Mouse (Mus musculus) heart, postnatal 0 days (tissue): Measurements from ENCODE around the gene Pnpla1. TPM values are rescaled to one million over a fixed set of nuclear protein-coding genes. Genes with fewer than 3 reads are reported as not detected.

Experiments used
- ATAC-seq: fragments of 200-750 bp; cut with Nextera tagmentation; 2 replicates; pipeline ENCODE4 v1.8.0; 2017; ENCODE audit warnings: low read depth, moderate number of reproducible peaks, moderate library complexity; ENCODE audit not compliant: insufficient read depth
- DNase-seq: peaks from one replicate; pipeline ENCODE4 v3.0.0-alpha.2; 2016; ENCODE audit warnings: low spot score
- H3K27ac ChIP-seq: fragments of 300-500 bp; sonication (generic); 2 replicates; pipeline ENCODE4 v1.5.1; 2014; ENCODE audit warnings: low read depth, mild to moderate bottlenecking
- H3K27me3 ChIP-seq: fragments of 300-500 bp; sonication (generic); 2 replicates; pipeline ENCODE4 v1.6.1; 2014; ENCODE audit warnings: low read length, mixed read lengths; ENCODE audit not compliant: control insufficient read depth, insufficient read depth
- H3K36me3 ChIP-seq: fragments of 300-500 bp; sonication (generic); replicated peaks from 2 replicates; pipeline ENCODE4 v1.6.1; 2014; ENCODE audit warnings: low read length, mixed read lengths; ENCODE audit not compliant: control insufficient read depth, insufficient read depth
- H3K4me1 ChIP-seq: fragments of 300-500 bp; sonication (generic); 2 replicates; pipeline ENCODE4 v1.6.1; 2014; ENCODE audit warnings: antibody characterized with exemption; ENCODE audit not compliant: control insufficient read depth, insufficient read depth
- H3K4me2 ChIP-seq: fragments of 300-500 bp; sonication (generic); 2 replicates; pipeline ENCODE4 v1.6.1; 2014; ENCODE audit warnings: low read depth, mild to moderate bottlenecking, low read length, moderate library complexity
- H3K4me3 ChIP-seq: fragments of 300-500 bp; sonication (generic); 2 replicates; pipeline ENCODE4 v1.5.1; 2014; ENCODE audit warnings: low read depth, low read length
- H3K9ac ChIP-seq: fragments of 300-500 bp; sonication (generic); replicated peaks from 2 replicates; pipeline ENCODE4 v1.6.1; 2014; ENCODE audit warnings: low read depth, low read length, mixed read lengths
- H3K9me3 ChIP-seq: fragments of 300-500 bp; sonication (generic); replicated peaks from 2 replicates; pipeline ENCODE4 v1.6.1; 2016; ENCODE audit warnings: low read length; ENCODE audit not compliant: control insufficient read depth
- CTCF ChIP-seq: IDR thresholded peaks from 2 replicates; pipeline ENCODE4 v1.5.1; 2016; ENCODE audit warnings: antibody characterized with exemption, control low read depth, low read depth
- EP300 ChIP-seq: IDR thresholded peaks from 2 replicates; pipeline ENCODE4 v1.6.1; 2016; ENCODE audit warnings: antibody characterized with exemption, low read depth
- WGBS: fragments of 180-500 bp; shearing (Covaris S2); extraction: QIAGEN DNeasy Blood & Tissue Kit; methylation state at CpG from one replicate; pipeline ENCODE4 v1.1.7; 2014; 5-methylcytosine and 5-hydroxymethylcytosine counted together
- polyA plus RNA-seq: library from polyadenylated mRNA; unstranded; fragments of >200 nt; fragmentation: Nextera tagmentation; extraction: Ambion mirVana; gene quantifications from 2 replicates; pipeline ENCODE4 v1.2.1, GENCODE M21; 2015
- total RNA-seq: library from RNA; depleted of rRNA; stranded (reverse); fragments of >200 nt; gene quantifications from 2 replicates; pipeline ENCODE4 v1.2.3, GENCODE M21; 2014; ENCODE audit warnings: low replicate concordance

The Pnpla1 gene
- total and polyA plus RNA-seq, 2 experiments from 2014 or later: 0.04 TPM; not detected in 1

GRCm38 (mm10) chr17:28885231-28885630, 27.0 kb downstream of the Pnpla1 start:
- WGBS: 72% methylated on average over 8 of the region's 8 CpGs
- ATAC-seq: no peak
- H3K27me3 ChIP-seq: peaks cover 13% of the 10 kb centered on the region
- H3K4me3 ChIP-seq: no peak overlapping the region
- no peak overlapping the region for H3K4me2 ChIP-seq
- no peak for TF ChIP-seq EP300
- no peak for TF ChIP-seq CTCF
- H3K4me1 ChIP-seq: no peaks in the 10 kb centered on the region
- H3K9ac ChIP-seq: no peak overlapping the region
- H3K27ac ChIP-seq: no peak overlapping the region
- DNase-seq: no peak
- H3K9me3 ChIP-seq: no peaks in the 10 kb centered on the region
- H3K36me3 ChIP-seq: no peaks in the 10 kb centered on the region

GRCm38 (mm10) chr17:28886266-28886665, 28.1 kb downstream of the Pnpla1 start:
- 80% methylated on average over 8 of the region's 8 CpGs for WGBS
- Histone ChIP-seq H3K9ac (no peak overlapping the region), H3K4me1 (no peaks in the 10 kb centered on the region), H3K27ac (no peak overlapping the region), H3K4me2 (no peak overlapping the region), H3K9me3 (no peaks in the 10 kb centered on the region), H3K36me3 (no peaks in the 10 kb centered on the region), H3K4me3 (no peak overlapping the region), H3K27me3 (0 out of 2 replicates have a peak, but pooled peaks cover 2% of the 10 kb centered on the region)
- ATAC-seq: no peak
- TF ChIP-seq CTCF (no peak), EP300 (no peak)
- no peak for DNase-seq

- ATAC-seq (no peak), DNase-seq (no peak)
- Histone ChIP-seq H3K36me3 (no peaks in the 10 kb centered on the region), H3K27me3 (no peaks in the 10 kb centered on the region), H3K4me3 (no peak overlapping the region), H3K4me1 (no peaks in the 10 kb centered on the region), H3K9me3 (no peaks in the 10 kb centered on the region), H3K9ac (no peak overlapping the region), H3K27ac (no peak overlapping the region), H3K4me2 (no peak overlapping the region)
- 73% methylated on average over 11 of the region's 11 CpGs for WGBS
- TF ChIP-seq EP300 (no peak), CTCF (no peak)
Observed at GRCm38 (mm10) chr17:28894050-28894767, 36.0 kb downstream of the Pnpla1 start.

- no peak for DNase-seq
- Histone ChIP-seq H3K4me3 (no peak overlapping the region), H3K9me3 (no peaks in the 10 kb centered on the region), H3K36me3 (no peaks in the 10 kb centered on the region), H3K4me1 (no peaks in the 10 kb centered on the region), H3K27me3 (no peaks in the 10 kb centered on the region), H3K27ac (no peak overlapping the region), H3K4me2 (no peak overlapping the region), H3K9ac (no peak overlapping the region)
- 92% methylated on average over 21 of the region's 21 CpGs for WGBS
- ATAC-seq: no peak
- no peak for TF ChIP-seq EP300
- TF ChIP-seq CTCF: no peak
Observed at GRCm38 (mm10) chr17:28895217-28895875, 37.1 kb downstream of the Pnpla1 start.

- Histone ChIP-seq H3K4me3 (no peak overlapping the region), H3K36me3 (no peaks in the 10 kb centered on the region)
Observed at GRCm38 (mm10) chr17:28896095-28896780, 38.0 kb downstream of the Pnpla1 start.

More at GRCm38 (mm10) chr17:28896095-28896780, 38.0 kb downstream of the Pnpla1 start:
- DNase-seq (no peak), ATAC-seq (no peak)
- whole genome bisulfite sequencing: 90% methylated on average over 11 of the region's 11 CpGs
- Histone ChIP-seq H3K27me3 (no peaks in the 10 kb centered on the region), H3K27ac (no peak overlapping the region), H3K4me1 (no peaks in the 10 kb centered on the region), H3K9me3 (no peaks in the 10 kb centered on the region), H3K4me2 (no peak overlapping the region), H3K9ac (no peak overlapping the region)
- TF ChIP-seq EP300 (no peak), CTCF (no peak)
